Mouse (Mus musculus) stomach, postnatal 0 days (tissue): Measurements from ENCODE around the gene Mettl25.

Experiments
- CTCF ChIP-seq: IDR thresholded peaks from 2 replicates; pipeline ENCODE4 v1.5.1; 2016; ENCODE audit warnings: antibody characterized with exemption, low read depth, mild to moderate bottlenecking, moderate library complexity
- EP300 ChIP-seq: optimal IDR thresholded peaks from 2 replicates; pipeline ENCODE3; 2016; ENCODE audit warnings: antibody characterized with exemption

DNA sequence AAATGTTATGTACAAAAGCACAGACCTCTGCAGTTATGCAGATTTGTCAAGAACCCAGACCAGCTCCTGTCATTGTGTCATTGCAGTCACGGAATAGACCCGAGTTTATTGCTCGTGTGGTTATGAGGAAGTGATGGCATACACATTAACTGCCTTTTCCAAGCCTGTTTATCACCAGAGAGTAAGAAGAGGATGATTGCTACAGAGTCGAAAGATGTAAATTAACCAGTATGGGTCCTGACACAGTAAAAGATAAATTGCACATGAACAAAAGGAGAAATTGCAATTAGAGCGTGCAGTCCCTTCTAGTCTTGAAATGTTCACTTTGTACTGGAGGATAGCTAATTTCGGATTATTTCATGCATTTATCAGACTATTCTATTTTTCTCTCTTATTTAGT lies 113.8 kb downstream of the Mettl25 start:
- TF ChIP-seq CTCF (no peak), EP300 (no peak)
